Mouse (Mus musculus) ES-E14 (cell line): Measurements from ENCODE around the gene Pwp2.

Experiments used
- CHD2 ChIP-seq: IDR thresholded peaks from 2 replicates; pipeline ENCODE4 v1.6.1; 2014; ENCODE audit warnings: mild to moderate bottlenecking, low read depth, low read length, inconsistent platforms
- MAFK ChIP-seq: IDR thresholded peaks from 2 replicates; pipeline ENCODE4 v1.6.1; 2014; ENCODE audit warnings: mild to moderate bottlenecking, low read depth, low read length, inconsistent platforms; ENCODE audit not compliant: insufficient read depth

- no peak for TF ChIP-seq MAFK
- no peak for TF ChIP-seq CHD2
These were observed 404 bp upstream of the Pwp2 start for GRCm38 (mm10) chr10:78185381-78185725.
